Mouse (Mus musculus) induced T-regulatory cell, adult 2 months (primary cell): ENCODE data around the gene Clec1b.

Source experiments
- DNase-seq: peaks from one replicate; pipeline ENCODE4 v3.0.0-alpha.2; 2012; ENCODE audit warnings: low read depth

The Clec1b gene

GRCm38 (mm10) chr6:129408562-129408961, 11.5 kb downstream of the Clec1b start, which contains the start of gene Clec9a:
Gene Clec9a (plus strand): TSS chr6:129408862.
- DNase-seq: no peak

GRCm38 (mm10) chr6:129414177-129414576, 17.1 kb downstream of the Clec1b start:
- no peak for DNase-seq

GRCm38 (mm10) chr6:129422311-129422710, 25.2 kb downstream of the Clec1b start:
- DNase-seq: no peak

- DNase-seq: no peak
These were observed 26.1 kb downstream of the Clec1b start for GRCm38 (mm10) chr6:129423040-129423733.

- peak; percentile 74 for DNase-seq
These were observed 26.6 kb downstream of the Clec1b start for GRCm38 (mm10) chr6:129423734-129424072.

GRCm38 (mm10) chr6:129425217-129425616, 28.1 kb downstream of the Clec1b start:
- no peak for DNase-seq

GRCm38 (mm10) chr6:129425812-129426211, 28.7 kb downstream of the Clec1b start:
- no peak for DNase-seq

GRCm38 (mm10) chr6:129427281-129427680, 30.2 kb downstream of the Clec1b start:
- DNase-seq: no peak

GRCm38 (mm10) chr6:129434239-129434638, 37.1 kb downstream of the Clec1b start:
- DNase-seq: peak; percentile 49

GRCm38 (mm10) chr6:129436025-129436424, 38.9 kb downstream of the Clec1b start:
- no peak for DNase-seq

GRCm38 (mm10) chr6:129438033-129438432, 40.9 kb downstream of the Clec1b start:
- DNase-seq: no peak

- no peak for DNase-seq
These were observed 52.6 kb downstream of the Clec1b start for GRCm38 (mm10) chr6:129449743-129450142.

- no peak for DNase-seq
These were observed 54.4 kb downstream of the Clec1b start, which contains the start of gene Clec1a for GRCm38 (mm10) chr6:129451411-129452039. Gene Clec1a (minus strand): TSS chr6:129452000.
